Mouse (Mus musculus) G1E (cell line): Measurements from ENCODE around the gene Izumo1.

Source experiments
- CTCF ChIP-seq: IDR thresholded peaks from 2 replicates; pipeline ENCODE4 v1.5.1; 2012; ENCODE audit warnings: low read depth, low read length, inconsistent platforms, mixed read lengths
- GATA1 ChIP-seq: IDR thresholded peaks from 2 replicates; pipeline ENCODE4 v1.6.1; 2012; ENCODE audit warnings: borderline replicate concordance, low read length, inconsistent platforms, mixed read lengths
- POLR2AphosphoS5 ChIP-seq: IDR thresholded peaks from 2 replicates; pipeline ENCODE4 v1.6.1; 2012; ENCODE audit warnings: low read depth, low read length, inconsistent platforms; ENCODE audit not compliant: insufficient replicate concordance
- TAL1 ChIP-seq: conservative IDR thresholded peaks from 2 replicates; pipeline ENCODE4 v1.6.1; 2012; ENCODE audit warnings: low read depth, low read length, inconsistent platforms, mixed read lengths

GRCm38 (mm10) chr7:45637710-45638109 is 16.1 kb downstream of the Izumo1 start:
- TF ChIP-seq GATA1 (no peak), CTCF (no peak), TAL1 (no peak), POLR2AphosphoS5 (no peak)
